Mouse (Mus musculus): ENCODE measurements around the gene Spata31d1b.
A peak's percentile ranks its signal among the peaks of the same experiment; 100 is the strongest.
"Not testable (repeated sequence)": the region's sequence is repeated elsewhere in the genome, so short reads cannot be mapped to it uniquely, and the experiment has no call there.

The Spata31d1b gene

GRCm38 (mm10) chr13:59711984-59712383, at the start of gene Spata31d1b:
Gene Spata31d1b, plus strand, starts transcription at chr13:59712284.
- not testable (repeated sequence) for DNase-seq (ENCODE audit: low read depth)

- no peak for DNase-seq (ENCODE audit: low read depth)
Measured at GRCm38 (mm10) chr13:59663939-59664712, 48.0 kb upstream of the Spata31d1b start.

DNA sequence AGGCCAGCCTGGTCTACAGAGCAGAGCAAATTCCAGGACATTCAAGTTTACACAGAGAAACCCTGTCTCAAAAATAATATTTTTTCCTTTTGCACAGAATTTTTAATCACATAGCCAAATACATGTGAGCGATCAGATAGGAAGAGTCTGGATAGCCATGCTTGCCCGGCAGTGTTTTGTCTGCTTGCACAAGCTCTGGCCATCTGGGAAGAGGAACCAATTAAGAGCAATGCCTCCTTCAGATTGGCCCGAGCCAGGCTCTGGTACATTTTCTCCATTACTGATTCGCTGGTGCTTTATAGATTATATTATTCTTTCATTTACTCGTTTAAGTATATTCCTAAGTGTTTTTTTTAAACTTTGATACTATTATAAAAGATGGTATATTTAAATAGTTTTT, 44.3 kb upstream of the Spata31d1b start:
- DNase-seq (ENCODE audit: low read depth), result no peak

DNA sequence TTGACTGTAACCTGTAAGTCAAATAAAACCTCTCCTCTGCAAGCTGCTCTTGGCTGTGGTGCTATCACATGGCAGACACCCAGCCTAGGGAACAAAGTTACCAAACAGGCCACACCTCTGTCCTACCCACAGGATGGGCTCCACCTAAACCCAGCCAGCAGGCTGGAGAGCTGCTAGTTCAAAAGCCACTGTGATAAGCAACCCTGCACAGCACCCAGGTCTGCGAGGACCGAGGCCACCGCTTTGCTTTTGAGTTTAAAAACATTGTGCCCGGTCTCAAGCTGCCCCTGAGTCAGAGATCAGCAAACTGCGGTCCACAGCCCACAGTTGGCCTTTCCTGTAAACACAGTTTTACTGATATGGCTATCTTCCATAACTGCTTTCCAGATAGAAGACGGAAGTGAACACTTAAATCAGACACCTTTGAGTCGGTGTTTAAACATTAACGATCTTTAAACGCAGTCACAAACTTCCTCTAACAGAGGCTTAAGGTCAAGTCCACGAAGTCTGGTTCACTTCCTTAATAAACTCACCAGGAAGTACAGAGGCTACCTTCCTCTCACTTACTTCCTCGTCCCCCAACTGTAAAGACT, 43.5 kb upstream of the Spata31d1b start:
- DNase-seq (ENCODE audit: low read depth), result peak; percentile 73

DNA sequence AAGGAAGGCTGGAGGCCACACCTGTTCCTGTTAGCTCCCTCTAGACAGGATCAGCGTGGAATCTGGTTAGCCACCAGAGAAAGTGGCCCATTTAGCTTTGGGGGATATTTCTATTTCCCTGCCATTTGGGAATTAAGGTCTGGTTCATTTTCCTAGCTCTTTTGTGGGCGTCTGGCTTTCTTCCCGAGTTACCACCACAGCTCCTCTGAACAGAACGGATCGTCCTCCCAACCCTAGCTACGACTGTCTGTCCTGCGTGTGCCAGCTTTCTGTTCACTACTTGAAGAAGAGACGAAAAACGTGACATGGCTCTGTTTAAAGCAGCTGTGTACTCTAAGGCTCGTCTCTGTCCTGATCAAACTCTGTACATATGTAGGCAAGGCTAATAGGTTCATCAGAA, 42.1 kb upstream of the Spata31d1b start:
- DNase-seq (ENCODE audit: low read depth), result no peak

DNA sequence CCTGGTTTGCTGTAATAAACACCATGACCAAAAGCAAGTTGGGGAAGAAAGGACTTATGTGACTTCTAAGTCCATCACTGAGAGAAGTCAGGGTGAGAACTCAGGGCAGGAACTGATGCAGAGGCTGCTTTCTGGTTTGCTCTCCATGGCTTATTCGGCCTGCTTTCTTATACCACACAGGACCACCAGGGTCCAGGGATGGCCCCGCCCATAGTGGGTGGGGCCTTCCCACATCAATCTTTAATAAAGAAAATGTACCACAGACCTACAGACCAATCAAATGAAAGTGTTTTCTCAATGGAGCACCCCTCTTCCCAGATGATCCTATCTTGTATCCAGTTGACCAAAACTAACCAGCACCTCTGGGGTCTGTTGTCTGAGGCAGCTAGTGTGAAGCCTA, 40.6 kb upstream of the Spata31d1b start:
- DNase-seq (ENCODE audit: low read depth), result no peak

DNA sequence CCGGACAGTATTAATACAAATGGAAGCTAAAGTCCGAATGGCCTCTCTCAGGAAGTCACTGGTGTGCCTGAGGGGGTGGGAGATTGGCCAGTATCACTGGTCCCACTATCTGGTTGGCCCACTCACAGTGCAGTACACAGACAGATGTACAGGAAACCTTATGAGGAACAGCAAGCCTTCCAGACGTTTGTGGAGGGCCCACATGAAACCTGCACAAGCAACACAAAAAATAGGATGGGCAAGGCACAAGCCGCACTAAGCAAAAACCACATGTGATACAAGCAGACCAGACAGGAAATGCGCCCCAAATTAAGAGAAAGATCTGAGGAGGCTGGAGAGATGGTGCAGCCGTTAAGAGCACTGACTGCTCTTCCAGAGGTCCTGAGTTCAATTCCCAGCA, 39.8 kb upstream of the Spata31d1b start:
- no peak for DNase-seq (ENCODE audit: low read depth)

- no peak for DNase-seq (ENCODE audit: low read depth)
Measured at GRCm38 (mm10) chr13:59673597-59673996, 38.5 kb upstream of the Spata31d1b start.

- no peak for DNase-seq (ENCODE audit: low read depth)
Measured at GRCm38 (mm10) chr13:59674215-59674614, 37.9 kb upstream of the Spata31d1b start.

GRCm38 (mm10) chr13:59674761-59675150, 37.3 kb upstream of the Spata31d1b start:
- peak; percentile 41 for DNase-seq (ENCODE audit: low read depth)

DNA sequence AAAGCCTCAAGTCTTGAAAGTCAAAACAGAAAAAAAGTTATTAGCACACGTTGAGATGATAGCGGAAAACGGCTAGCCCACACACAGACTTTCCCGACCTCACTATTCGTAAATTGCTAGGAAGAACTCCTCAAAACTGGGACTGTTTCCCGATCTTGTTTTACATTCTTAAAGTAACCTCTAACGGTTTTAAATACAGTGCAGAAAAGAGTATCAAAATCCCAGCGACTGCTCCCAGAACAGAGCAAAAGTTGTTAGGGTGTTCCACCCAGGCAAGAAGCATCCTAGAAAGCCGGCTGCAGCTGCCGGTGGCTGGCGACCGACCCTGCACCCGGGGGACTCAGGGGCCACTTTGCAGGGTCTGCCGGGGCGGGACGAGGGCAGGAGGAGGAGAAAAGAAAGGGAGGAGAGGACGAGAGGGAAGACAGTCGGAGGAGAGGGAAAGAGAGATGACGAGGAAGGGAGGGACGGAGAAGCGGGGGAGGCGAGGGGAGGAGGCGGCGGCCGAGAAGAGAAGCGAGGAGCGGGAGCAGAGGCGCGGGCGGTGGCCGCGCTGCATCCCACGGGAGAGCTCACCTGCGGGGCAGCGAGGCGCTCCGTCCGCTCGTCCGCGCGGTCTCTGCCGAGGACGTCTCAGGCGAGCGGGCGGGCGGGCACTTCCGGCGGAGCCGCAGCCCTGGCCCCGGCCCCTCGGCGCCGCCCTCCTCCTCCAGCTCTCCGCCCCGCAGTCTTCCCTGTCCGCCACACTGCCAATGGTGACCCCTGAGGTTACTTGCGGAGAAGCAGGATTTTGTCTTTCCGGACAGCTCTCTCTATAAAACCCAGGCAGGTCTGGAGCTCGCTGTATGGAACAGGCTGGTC, 36.7 kb upstream of the Spata31d1b start, which contains the start of gene Golm1:
TSS of gene Golm1 (minus strand) at position 661 of the 861 bp plus-strand sequence.
- DNase-seq (ENCODE audit: low read depth), result peak; percentile 44

GRCm38 (mm10) chr13:59676316-59677229, 35.5 kb upstream of the Spata31d1b start:
- no peak for DNase-seq (ENCODE audit: low read depth)

DNA sequence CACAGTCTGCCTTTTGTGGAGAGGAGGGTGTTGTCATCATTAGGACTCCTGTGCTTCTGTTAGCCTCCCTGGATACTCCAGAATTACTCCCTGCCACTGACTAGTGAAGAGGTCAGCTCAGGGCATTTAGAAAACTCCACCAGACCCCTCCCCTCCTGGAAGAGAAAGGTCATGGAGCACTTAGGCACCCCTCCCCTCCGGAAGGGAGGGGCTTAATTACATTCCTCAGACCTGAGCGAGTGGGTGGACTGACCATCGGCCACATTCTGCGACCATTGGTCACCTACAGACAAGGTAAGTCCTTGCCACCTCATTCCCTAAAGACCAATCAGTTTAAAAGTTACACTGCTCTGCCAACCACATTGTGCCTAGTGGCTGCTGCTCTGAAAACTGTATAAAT, 32.8 kb upstream of the Spata31d1b start:
- DNase-seq (ENCODE audit: low read depth), result no peak

DNA sequence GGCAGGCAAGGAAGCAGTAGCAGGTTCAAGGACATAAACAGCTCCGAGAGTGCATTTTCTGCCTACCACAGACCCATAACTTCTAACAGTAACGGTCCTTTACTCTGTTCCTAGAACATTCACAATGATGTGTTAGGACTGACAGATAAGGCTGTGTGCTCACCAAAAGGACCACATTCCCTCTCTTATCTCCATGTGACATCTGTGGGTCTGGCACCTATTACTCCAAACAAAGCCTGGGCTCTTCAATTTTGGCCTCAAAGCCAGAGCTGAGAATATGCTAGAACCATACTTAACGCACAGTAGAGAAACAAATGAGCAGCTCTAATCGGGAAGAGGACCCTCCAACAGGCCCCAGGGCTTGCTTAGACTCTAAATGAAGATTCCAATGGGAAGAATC, 32.2 kb upstream of the Spata31d1b start:
- peak; percentile 46 for DNase-seq (ENCODE audit: low read depth)

GRCm38 (mm10) chr13:59682629-59683028, 29.5 kb upstream of the Spata31d1b start:
- peak; percentile 72 for DNase-seq (ENCODE audit: low read depth)

- DNase-seq (ENCODE audit: low read depth), result no peak
Measured at GRCm38 (mm10) chr13:59685236-59685635, 26.8 kb upstream of the Spata31d1b start.

DNA sequence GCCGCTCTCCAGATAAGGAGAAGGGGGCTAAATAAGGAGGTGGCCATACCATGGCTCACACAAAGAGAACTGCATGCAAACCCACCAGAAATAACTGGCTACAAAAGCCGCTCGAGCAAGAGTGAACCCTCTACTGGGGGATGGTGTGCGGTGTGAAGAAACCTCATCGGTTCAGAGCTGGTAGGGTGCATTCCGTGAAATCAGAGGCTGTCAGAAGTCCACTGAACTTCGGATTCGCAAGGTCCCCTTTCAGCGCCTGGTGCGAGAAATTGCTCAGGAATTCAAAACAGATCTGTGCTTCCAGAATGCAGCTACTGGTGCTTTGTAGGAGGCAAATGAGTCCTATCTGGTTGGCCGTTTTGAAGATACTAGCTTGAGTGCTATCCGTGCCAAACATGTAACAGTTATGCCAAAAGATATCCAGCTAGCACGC, 23.7 kb upstream of the Spata31d1b start:
- no peak for DNase-seq (ENCODE audit: low read depth)

DNA sequence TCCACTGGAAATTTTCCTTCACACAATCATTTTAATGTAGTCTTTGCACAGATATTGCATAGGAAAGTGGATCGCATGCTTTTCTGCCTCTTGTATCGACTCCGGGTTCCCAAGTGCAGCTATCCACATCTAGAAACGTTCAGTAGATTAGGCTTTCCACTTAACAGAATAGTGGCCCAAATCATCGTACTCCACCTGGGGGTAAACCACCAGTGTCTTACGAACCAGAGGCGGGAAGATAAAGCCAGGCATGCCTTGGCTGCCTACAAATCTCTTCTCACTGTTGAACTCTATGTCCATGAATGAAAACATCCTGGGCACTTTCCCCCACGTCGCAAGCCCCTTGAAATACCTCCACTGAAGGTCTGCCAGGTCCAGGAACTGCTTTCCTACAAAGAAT, 22.8 kb upstream of the Spata31d1b start:
- DNase-seq (ENCODE audit: low read depth), result no peak

GRCm38 (mm10) chr13:59689843-59690242, 22.2 kb upstream of the Spata31d1b start:
- no peak for DNase-seq (ENCODE audit: low read depth)

- no peak for DNase-seq (ENCODE audit: low read depth)
Measured at GRCm38 (mm10) chr13:59690576-59690975, 21.5 kb upstream of the Spata31d1b start.

DNA sequence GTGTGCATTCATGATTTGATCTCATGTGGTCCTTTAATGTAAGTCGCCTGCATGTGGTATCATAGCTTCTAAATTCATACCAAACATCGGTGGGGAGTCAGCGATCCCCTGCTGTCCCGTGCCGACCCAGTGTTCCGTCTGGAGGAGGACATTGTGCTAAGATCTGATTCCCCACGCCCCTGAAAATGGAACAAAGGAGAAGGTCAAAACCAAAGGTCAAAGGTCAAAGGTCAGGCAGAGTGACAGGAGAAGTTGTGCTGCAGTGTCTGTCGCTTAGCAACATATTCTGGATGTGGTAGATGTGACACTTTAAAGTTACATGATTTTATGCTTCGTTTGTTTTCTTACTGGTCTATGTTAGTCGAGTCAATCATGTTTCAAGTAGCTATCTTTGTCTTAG, 20.6 kb upstream of the Spata31d1b start:
- no peak for DNase-seq (ENCODE audit: low read depth)

GRCm38 (mm10) chr13:59694008-59694407, 18.1 kb upstream of the Spata31d1b start, which contains the start of gene 4921517D22Rik:
Gene 4921517D22Rik, minus strand, starts transcription at chr13:59694108.
- no peak for DNase-seq (ENCODE audit: low read depth)

All from c-Kit-positive CD71-positive TER-119-negative erythroid progenitor cells, embryonic 14.5 days (primary cell).